Mouse (Mus musculus) ES-Bruce4 (cell line): ENCODE measurements at regions not wholly inside any gene's neighbourhood (a gene's known extent, or its start where the extent isn't known, plus 50 kb on each side); places are given as distances from the start of the nearest gene placed in this dataset.

Experiments used
- CTCF ChIP-seq: IDR thresholded peaks from one replicate; pipeline ENCODE4 v1.8.1; 2011; ENCODE audit warnings: low read depth, low read length
- EP300 ChIP-seq: IDR thresholded peaks from 2 replicates; pipeline ENCODE4 v1.6.1; 2011; ENCODE audit warnings: low read depth, low read length; ENCODE audit not compliant: insufficient read depth
- POLR2A ChIP-seq: IDR thresholded peaks from one replicate; pipeline ENCODE4 v1.8.1; 2011; ENCODE audit warnings: low read length; ENCODE audit not compliant: insufficient read depth

DNA sequence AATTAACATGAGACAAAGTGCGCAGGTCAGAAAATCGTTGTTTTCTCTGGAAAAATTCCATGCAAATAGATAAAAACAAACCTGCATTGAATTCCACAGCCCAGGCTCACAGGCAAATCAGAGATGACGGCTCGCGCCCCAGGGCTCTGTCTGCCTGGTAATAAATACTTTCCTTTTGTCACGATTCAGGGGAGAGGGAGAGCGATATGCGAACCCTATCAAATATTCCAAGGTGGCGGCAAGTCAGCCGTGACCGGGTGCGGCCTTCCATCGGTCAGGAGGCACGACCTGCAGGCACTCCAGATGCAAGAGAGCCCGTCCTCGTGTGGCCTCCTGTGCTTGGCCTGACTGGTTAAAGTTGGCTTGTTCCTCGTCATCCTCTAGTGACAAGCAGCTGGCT lies 94.5 kb upstream of the Gsc start:
- TF ChIP-seq POLR2A = no peak
- TF ChIP-seq EP300 = no peak
- no peak for TF ChIP-seq CTCF
